Mouse (Mus musculus) frontal cortex, adult (tissue): Measurements from ENCODE around the gene Ackr3.

Experiments used
- ATAC-seq: cut with Nextera tagmentation; 2 replicates; pipeline ENCODE4 v1.9.2; 2017; ENCODE audit warnings: mild to moderate bottlenecking, moderate library complexity, mixed read lengths; ENCODE audit not compliant: low TSS enrichment

The Ackr3 gene

DNA sequence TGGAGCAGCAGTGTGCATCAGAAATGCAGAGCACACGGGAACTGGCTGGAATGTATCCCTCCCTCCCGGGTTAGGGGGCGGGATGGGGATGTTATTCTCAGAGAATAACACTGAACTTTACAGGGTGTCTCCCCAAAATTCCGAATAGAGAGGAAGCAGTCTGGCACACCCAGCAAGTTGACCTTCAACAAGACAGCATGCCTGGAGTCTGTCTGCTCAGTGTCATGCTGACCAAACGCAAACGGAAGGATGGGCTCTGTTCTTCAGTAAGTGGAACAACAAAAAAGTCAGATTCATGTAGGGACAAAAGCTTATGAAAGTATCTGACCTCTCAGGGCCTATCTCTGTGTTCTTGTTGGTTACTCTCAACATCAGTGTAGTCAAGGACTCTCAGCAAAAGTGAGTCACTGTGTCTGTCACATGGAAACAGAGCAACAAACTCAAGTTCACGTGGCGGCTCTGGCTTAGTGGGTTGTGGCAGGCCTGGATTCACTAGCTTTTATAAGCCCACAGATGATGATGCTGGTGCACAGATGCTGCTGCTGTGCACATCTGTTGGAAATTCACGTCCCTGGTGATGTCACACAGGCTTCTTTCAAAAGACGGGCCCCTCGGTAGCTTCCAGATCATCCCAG, 54.6 kb downstream of the Ackr3 start:
- no peak for ATAC-seq

- ATAC-seq: no peak
Measured at GRCm38 (mm10) chr1:90260704-90261581, 57.2 kb downstream of the Ackr3 start.

DNA sequence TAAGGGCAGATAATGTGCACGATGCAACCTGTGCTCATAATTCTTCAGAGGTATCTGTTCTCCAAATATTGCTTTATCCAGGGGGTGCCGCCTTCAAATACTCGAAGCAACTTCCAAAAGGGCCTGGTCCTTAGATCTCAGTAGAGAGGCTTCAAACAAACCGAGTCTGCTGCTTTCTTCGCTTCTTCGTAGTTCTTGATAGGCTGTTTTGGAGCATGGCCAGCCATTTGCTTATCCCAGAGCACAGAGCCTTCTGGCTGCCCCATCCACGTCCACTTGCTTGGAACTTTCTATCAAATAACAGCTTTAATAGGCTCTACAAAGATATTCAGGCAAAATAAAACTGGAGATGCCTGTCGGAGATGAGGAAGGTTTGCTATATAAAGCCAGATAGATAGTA, 58.6 kb downstream of the Ackr3 start:
- ATAC-seq: no peak
